Mouse (Mus musculus) adrenal gland, postnatal 10 days (tissue): ENCODE data around the gene Trim15. TPM values are rescaled to one million over a fixed set of nuclear protein-coding genes. Genes with fewer than 3 reads are reported as not detected.
A peak's percentile ranks its signal among the peaks of the same experiment; 100 is the strongest.

Experiments used
- DNase-seq: peaks from one replicate; pipeline ENCODE4 v3.0.0; 2021; ENCODE audit warnings: mixed read lengths
- total RNA-seq, 2 experiments: library from RNA; stranded (reverse); gene quantifications; 2 replicates each; pipeline ENCODE4 v1.2.3; 2021

Gene Trim15
- total RNA-seq, 2 experiments from 2014 or later = not detected

- no peak for DNase-seq
Observed at GRCm38 (mm10) chr17:36825525-36825924, 41.5 kb downstream of the Trim15 start.

GRCm38 (mm10) chr17:36824005-36824404 is 43.0 kb downstream of the Trim15 start:
- peak; percentile 71 for DNase-seq

DNA sequence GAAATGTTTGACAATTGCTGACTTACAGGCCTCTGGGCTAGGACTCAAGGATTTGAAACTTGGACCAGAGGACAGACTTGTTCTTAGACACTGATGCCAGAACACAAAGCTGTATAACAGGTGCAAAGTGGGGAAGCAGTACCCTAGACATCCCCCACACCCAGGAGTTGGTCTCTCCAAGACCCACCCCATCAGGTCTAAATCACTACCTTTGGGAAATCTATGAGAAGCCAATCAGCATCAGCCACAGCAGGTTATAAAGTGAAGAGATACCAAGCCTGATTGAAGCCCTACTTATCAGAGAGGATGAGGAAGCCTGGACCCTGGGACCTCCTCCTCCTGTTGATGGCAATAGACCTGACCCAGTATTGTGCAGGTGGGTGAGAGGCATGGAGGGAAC is 55.1 kb downstream of the Trim15 start, which contains the start of gene H2-M10.6:
H2-M10.6 (plus strand) TSS at position 301 of the 400 bp plus-strand sequence.
- DNase-seq = no peak

Other genes starting within 250 kb of the Trim15 start
- under 1 TPM; 0.51 to 0.93 TPM for gene H2-M9, start 224.5 kb downstream of the Trim15 start, total RNA-seq
- gene H2-M1, start 195.0 kb downstream of the Trim15 start, total RNA-seq = not detected
- gene H2-M10.5, start 94.3 kb downstream of the Trim15 start, total RNA-seq = not detected
- gene H2-M10.6, start 55.0 kb downstream of the Trim15 start, total RNA-seq = not detected
- gene Trim26, start 30.1 kb downstream of the Trim15 start, total RNA-seq = 10 to 100 TPM; 43.1 to 49.5 TPM
- 1 to 10 TPM; 2.1 to 5.4 TPM for gene Trim10, start 2.4 kb upstream of the Trim15 start, total RNA-seq
- gene Trim40, start 22.9 kb upstream of the Trim15 start, total RNA-seq = not detected
- gene Trim31, start 30.9 kb upstream of the Trim15 start, total RNA-seq = not detected
- under 1 TPM in 1 of 2 experiments, not detected in 1; 0.33 TPM for gene Rnf39, start 75.7 kb upstream of the Trim15 start, total RNA-seq
- 10 to 100 TPM; 58.5 to 62.7 TPM for gene Ppp1r11, start 84.5 kb upstream of the Trim15 start, total RNA-seq
- 10 to 100 TPM; 34.5 to 40.5 TPM for gene Znrd1, start 91.3 kb upstream of the Trim15 start, total RNA-seq
- 10 to 100 TPM; 10.1 to 11.1 TPM for gene Znrd1as, start 91.4 kb upstream of the Trim15 start, total RNA-seq
- not detected for gene 2410137M14Rik, start 114.0 kb upstream of the Trim15 start, total RNA-seq
- not detected for gene H2-M5, start 122.3 kb upstream of the Trim15 start, total RNA-seq
- gene Zfp57, start 134.0 kb upstream of the Trim15 start, total RNA-seq = 1 to 10 TPM; 4.0 to 7.7 TPM
- gene Mog, start 156.2 kb upstream of the Trim15 start, total RNA-seq = not detected
- gene Gabbr1, start 178.8 kb upstream of the Trim15 start, total RNA-seq = 10 to 100 TPM; 22.1 to 40.3 TPM
- not detected for gene Olfr90, start 221.3 kb upstream of the Trim15 start, total RNA-seq
- not detected for gene Olfr91, start 231.1 kb upstream of the Trim15 start, total RNA-seq